Mouse (Mus musculus) thymus, adult 2 months (tissue): ENCODE data around the gene Lamtor2. TPM values are rescaled to one million over a fixed set of nuclear protein-coding genes. Genes with fewer than 3 reads are reported as not detected.

Source experiments
- DNase-seq: peaks from one replicate; pipeline ENCODE4 v3.0.0; 2021
- H3K27ac ChIP-seq: fragments of 200-500 bp; 2 replicates; pipeline ENCODE4 v1.5.1; 2012; ENCODE audit warnings: low read length, control low read depth; ENCODE audit not compliant: control insufficient read depth, insufficient read depth
- H3K27me3 ChIP-seq: fragments of 200-500 bp; 2 replicates; pipeline ENCODE4 v1.6.1; 2012; ENCODE audit warnings: mild to moderate bottlenecking, low read length, moderate library complexity, mixed read lengths; ENCODE audit not compliant: control insufficient read depth, insufficient read depth
- H3K36me3 ChIP-seq: fragments of 200-500 bp; 2 replicates; pipeline ENCODE4 v1.6.1; 2012; ENCODE audit warnings: mild to moderate bottlenecking, low read length, moderate library complexity; ENCODE audit not compliant: control insufficient read depth, insufficient read depth
- H3K4me1 ChIP-seq: fragments of 200-500 bp; replicated peaks from 2 replicates; pipeline ENCODE4 v1.6.1; 2012; ENCODE audit warnings: low read length; ENCODE audit not compliant: control insufficient read depth, insufficient read depth
- H3K4me3 ChIP-seq: fragments of 200-500 bp; 2 replicates; pipeline ENCODE4 v1.5.1; 2012; ENCODE audit warnings: mild to moderate bottlenecking, low read length, control low read depth, moderate library complexity; ENCODE audit not compliant: control insufficient read depth, insufficient read depth
- CTCF ChIP-seq: fragments of 200-500 bp; IDR thresholded peaks from 2 replicates; pipeline ENCODE4 v1.5.1; 2012; ENCODE audit warnings: mild to moderate bottlenecking, control low read depth, low read length, moderate library complexity, borderline replicate concordance; ENCODE audit not compliant: control insufficient read depth, poor library complexity, insufficient read depth; ENCODE audit errors: extremely low read depth
- POLR2A ChIP-seq: fragments of 200-500 bp; IDR thresholded peaks from 2 replicates; pipeline ENCODE4 v1.6.1; 2012; ENCODE audit warnings: mild to moderate bottlenecking, low read length, control low read depth, moderate library complexity; ENCODE audit not compliant: control insufficient read depth, poor library complexity, insufficient read depth; ENCODE audit errors: extremely low read depth
- WGBS: fragments of 180-500 bp; shearing (Covaris S2); methylation state at CpG from one replicate; pipeline ENCODE4 v1.1.7; 2018; 5-methylcytosine and 5-hydroxymethylcytosine counted together
- polyA plus RNA-seq: library from polyadenylated mRNA; depleted of rRNA; stranded (reverse); fragments of >200 nt; gene quantifications from 2 replicates; pipeline ENCODE4 v1.2.3, GENCODE M21; 2012

Lamtor2 gene
- polyA plus RNA-seq, 1 experiment = 141 TPM

DNA sequence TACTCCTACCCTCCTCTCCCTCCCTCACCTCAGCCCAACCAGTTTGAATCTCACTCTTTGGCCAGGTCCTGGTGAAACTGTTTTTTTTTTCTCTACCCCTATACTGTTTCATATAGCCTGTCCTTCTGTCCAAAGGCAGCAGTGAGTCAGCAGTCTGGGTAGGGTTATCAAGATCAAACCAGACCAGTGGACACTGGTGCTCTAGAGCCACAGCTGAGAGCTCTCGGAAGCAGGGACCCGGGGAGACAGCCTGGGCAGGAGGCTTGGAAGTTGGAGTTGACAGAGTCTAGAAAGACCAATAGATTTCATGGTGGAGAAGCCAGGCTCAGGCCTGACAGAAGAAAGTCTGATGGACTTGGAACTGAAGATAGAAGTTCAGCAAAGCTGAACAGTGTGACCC lies 15.7 kb upstream of the Lamtor2 start:
- 94% methylated on average over 2 of the region's 2 CpGs for WGBS
- Histone ChIP-seq H3K27me3 (no peaks in the 10 kb centered on the region), H3K4me3 (no peak overlapping the region), H3K27ac (no peak overlapping the region), H3K36me3 (peaks cover 49% of the 10 kb centered on the region), H3K4me1 (no peaks in the 10 kb centered on the region)
- no peak for DNase-seq
- no peak for TF ChIP-seq POLR2A
- TF ChIP-seq CTCF = no peak

DNA sequence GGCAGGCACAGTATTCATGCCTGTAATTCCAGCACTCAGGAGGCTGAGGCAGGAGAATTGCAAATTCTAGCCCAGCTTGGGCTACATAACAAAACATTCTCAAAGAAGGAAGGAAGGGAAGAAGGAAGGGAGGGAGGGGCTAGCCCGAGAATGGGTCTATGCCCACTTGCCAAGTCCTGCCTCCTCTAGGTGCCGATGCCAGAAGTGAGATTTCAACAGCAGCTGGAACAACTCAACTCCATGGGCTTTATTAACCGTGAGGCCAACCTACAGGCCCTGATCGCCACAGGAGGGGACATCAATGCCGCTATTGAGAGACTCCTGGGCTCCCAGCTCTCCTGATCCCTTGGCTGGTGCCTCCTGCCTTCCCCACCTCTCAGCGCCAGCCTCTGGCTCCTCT lies 15.0 kb upstream of the Lamtor2 start:
- TF ChIP-seq CTCF (no peak), POLR2A (no peak)
- no peak overlapping the region for H3K4me3 ChIP-seq
- H3K4me1 ChIP-seq = no peaks in the 10 kb centered on the region
- WGBS = 91% methylated on average over 6 of the region's 6 CpGs
- H3K27me3 ChIP-seq = no peaks in the 10 kb centered on the region
- no peak overlapping the region for H3K27ac ChIP-seq
- no peak for DNase-seq
- H3K36me3 ChIP-seq = peaks cover 49% of the 10 kb centered on the region

DNA sequence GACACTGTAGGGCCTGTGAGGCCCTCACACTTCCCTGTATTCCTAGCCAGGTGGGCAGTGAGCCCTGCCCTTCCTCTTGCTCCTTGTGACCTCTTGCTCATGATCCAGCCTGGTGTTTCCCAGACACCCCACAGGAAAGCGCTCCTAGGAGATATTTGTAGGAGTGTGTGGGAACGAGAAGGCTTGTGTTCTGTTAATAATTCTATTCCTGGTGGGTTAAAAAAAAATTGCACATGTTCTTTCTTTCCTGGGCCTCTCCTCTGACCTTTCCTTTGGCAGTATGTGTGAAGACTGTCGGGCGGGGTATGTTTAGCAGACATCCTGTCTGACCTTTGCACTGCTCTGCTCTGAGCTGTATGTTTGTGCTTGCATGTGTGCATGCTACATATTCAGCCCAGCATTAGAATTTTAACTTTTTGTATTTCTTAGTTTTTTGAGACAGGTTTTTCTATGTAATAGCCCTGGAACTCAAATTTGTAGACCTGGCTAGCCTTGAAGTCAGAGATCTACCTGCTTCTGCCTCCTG lies 13.7 kb upstream of the Lamtor2 start:
- WGBS = 92% methylated on average over 4 of the region's 4 CpGs
- H3K4me3 ChIP-seq = no peak overlapping the region
- TF ChIP-seq CTCF (no peak), POLR2A (no peak)
- peaks cover 49% of the 10 kb centered on the region for H3K36me3 ChIP-seq
- no peaks in the 10 kb centered on the region for H3K27me3 ChIP-seq
- H3K4me1 ChIP-seq = no peaks in the 10 kb centered on the region
- no peak for DNase-seq
- no peak overlapping the region; the same call in 1 of the 2 replicates for H3K27ac ChIP-seq

DNA sequence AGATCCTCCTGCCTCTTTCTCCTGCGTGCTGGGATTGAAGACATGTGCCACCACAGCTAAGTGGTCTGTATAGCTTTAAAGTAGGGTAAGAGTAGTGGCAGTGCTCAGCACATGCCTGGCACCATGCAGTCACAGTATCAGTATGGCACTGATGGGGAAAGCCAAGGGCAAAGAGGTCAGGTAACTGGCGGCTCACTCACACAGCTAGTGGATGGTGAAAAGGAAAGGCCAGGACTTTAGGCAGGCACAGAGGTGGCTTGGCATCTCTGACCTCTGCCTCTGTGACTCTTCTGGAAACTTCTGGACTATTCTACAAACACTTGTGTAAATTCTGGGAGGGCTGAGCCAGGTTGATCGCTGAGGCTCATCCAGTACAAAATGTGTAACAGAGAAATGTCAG lies 13.2 kb upstream of the Lamtor2 start:
- H3K4me1 ChIP-seq = no peaks in the 10 kb centered on the region
- peaks cover 49% of the 10 kb centered on the region for H3K36me3 ChIP-seq
- no peak overlapping the region; the same call in 1 of the 2 replicates for H3K27ac ChIP-seq
- TF ChIP-seq CTCF = no peak
- no peak for TF ChIP-seq POLR2A
- no peaks in the 10 kb centered on the region for H3K27me3 ChIP-seq
- 95% methylated on average over 3 of the region's 3 CpGs for WGBS
- no peak overlapping the region for H3K4me3 ChIP-seq
- no peak for DNase-seq

DNA sequence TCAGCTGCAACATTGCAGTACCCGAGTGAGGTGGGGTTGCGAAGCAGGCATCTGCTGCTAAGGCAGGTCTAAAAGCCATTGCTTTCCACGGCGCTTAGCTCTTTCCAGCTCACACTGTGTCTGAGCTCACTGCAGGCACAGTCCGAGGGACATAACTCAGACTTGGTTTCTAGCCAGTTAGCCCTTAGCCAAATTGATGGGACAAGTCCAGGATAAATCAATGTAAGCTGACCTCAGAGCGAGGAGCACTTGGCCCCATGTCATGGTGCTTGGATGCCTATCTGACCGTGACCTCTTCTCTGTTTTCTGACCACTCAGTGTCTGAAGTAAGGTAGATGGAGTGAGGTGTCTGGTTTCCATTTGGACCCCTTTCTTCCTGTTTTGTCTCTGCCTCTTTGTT lies 11.1 kb upstream of the Lamtor2 start:
- Histone ChIP-seq H3K4me3 (no peak overlapping the region), H3K4me1 (no peaks in the 10 kb centered on the region), H3K27ac (no peak overlapping the region), H3K36me3 (peaks cover 63% of the 10 kb centered on the region), H3K27me3 (no peaks in the 10 kb centered on the region)
- no peak for DNase-seq
- TF ChIP-seq CTCF = no peak
- TF ChIP-seq POLR2A = no peak
- WGBS = 98% methylated on average over 7 of the region's 7 CpGs

DNA sequence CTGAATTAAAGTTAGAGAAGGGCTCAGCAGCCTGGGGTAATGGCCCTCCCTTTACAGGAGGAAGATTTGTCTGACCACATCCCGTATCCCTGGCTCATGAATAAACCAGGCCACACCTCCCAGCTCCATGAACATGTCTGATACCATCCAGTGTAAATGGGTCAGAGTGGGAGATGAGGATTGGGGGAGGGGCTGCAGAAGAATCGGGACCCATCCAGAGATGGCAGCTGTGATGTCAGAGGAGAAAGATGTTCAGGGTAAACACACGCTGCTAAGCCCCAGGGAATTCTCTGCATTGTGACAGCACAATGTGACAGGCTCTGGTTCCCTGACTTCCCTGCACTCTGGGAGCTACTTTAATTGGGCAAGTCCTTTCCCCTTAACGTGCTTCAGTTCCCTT lies 10.6 kb upstream of the Lamtor2 start:
- no peaks in the 10 kb centered on the region for H3K4me1 ChIP-seq
- DNase-seq = no peak
- no peak overlapping the region for H3K27ac ChIP-seq
- H3K4me3 ChIP-seq = no peak overlapping the region
- H3K27me3 ChIP-seq = no peaks in the 10 kb centered on the region
- TF ChIP-seq POLR2A (no peak), CTCF (no peak)
- H3K36me3 ChIP-seq = peaks cover 58% of the 10 kb centered on the region
- 92% methylated on average over 4 of the region's 4 CpGs for WGBS

DNA sequence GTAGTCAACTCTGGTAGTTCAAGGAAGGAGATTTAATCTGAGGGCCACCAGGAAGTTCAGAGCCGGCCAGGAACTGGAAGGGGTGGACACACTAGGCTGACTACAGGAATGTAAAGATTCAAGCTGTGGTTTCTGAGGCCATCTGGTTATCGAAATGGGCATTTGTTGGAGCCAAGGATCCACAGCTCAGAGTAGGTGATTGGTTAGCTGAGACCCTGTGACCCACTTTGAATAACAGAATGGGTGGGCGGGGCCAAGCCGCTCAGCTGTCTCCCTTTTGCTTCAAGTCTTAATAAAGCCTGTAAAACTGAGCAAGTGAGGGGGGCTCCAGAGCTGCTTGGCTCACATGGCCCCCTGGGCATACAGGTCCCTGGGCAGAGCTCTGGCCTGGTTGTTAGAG lies 9.1 kb upstream of the Lamtor2 start:
- no peak overlapping the region for H3K27ac ChIP-seq
- no peaks in the 10 kb centered on the region for H3K4me1 ChIP-seq
- no peak overlapping the region for H3K4me3 ChIP-seq
- no peak for DNase-seq
- no peaks in the 10 kb centered on the region for H3K27me3 ChIP-seq
- WGBS = 96% methylated on average over 4 of the region's 4 CpGs
- TF ChIP-seq CTCF (no peak), POLR2A (no peak)
- H3K36me3 ChIP-seq = peaks cover 46% of the 10 kb centered on the region
